Mouse (Mus musculus) lung, postnatal 25 days (tissue): Measurements from ENCODE around the gene A830031A19Rik.

Experiments used
- DNase-seq: peaks from one replicate; pipeline ENCODE4 v3.0.0; 2022; ENCODE audit warnings: low spot score

Gene A830031A19Rik

GRCm38 (mm10) chr11:24074634-24075104 lies at the start of gene A830031A19Rik:
A830031A19Rik (minus strand) TSS chr11:24075054.
- no peak for DNase-seq

GRCm38 (mm10) chr11:24123991-24124390 lies 49.1 kb upstream of the A830031A19Rik start:
- DNase-seq: no peak

- DNase-seq: no peak
Measured at GRCm38 (mm10) chr11:24122899-24123298, 48.0 kb upstream of the A830031A19Rik start.

GRCm38 (mm10) chr11:24121136-24121535 lies 46.3 kb upstream of the A830031A19Rik start:
- DNase-seq: no peak

- DNase-seq: no peak
Measured at GRCm38 (mm10) chr11:24116582-24117318, 41.9 kb upstream of the A830031A19Rik start.

GRCm38 (mm10) chr11:24116041-24116440 lies 41.2 kb upstream of the A830031A19Rik start:
- DNase-seq: no peak

- DNase-seq: no peak
Measured at GRCm38 (mm10) chr11:24115017-24115752, 40.3 kb upstream of the A830031A19Rik start.

GRCm38 (mm10) chr11:24111720-24112119 lies 36.9 kb upstream of the A830031A19Rik start:
- no peak for DNase-seq

GRCm38 (mm10) chr11:24110113-24110512 lies 35.3 kb upstream of the A830031A19Rik start:
- no peak for DNase-seq

GRCm38 (mm10) chr11:24109388-24109787 lies 34.5 kb upstream of the A830031A19Rik start:
- no peak for DNase-seq

GRCm38 (mm10) chr11:24108974-24109373 lies 34.1 kb upstream of the A830031A19Rik start:
- no peak for DNase-seq

GRCm38 (mm10) chr11:24107414-24107813 lies 32.6 kb upstream of the A830031A19Rik start:
- DNase-seq: no peak

- no peak for DNase-seq
Measured at GRCm38 (mm10) chr11:24103128-24103742, 28.4 kb upstream of the A830031A19Rik start.

GRCm38 (mm10) chr11:24102372-24102771 lies 27.5 kb upstream of the A830031A19Rik start:
- no peak for DNase-seq

GRCm38 (mm10) chr11:24101625-24102024 lies 26.8 kb upstream of the A830031A19Rik start:
- DNase-seq: no peak

- no peak for DNase-seq
Measured at GRCm38 (mm10) chr11:24100449-24101070, 25.7 kb upstream of the A830031A19Rik start.

- no peak for DNase-seq
Measured at GRCm38 (mm10) chr11:24099886-24100293, 25.0 kb upstream of the A830031A19Rik start.

GRCm38 (mm10) chr11:24099215-24099614 lies 24.4 kb upstream of the A830031A19Rik start:
- DNase-seq: no peak

- no peak for DNase-seq
Measured at GRCm38 (mm10) chr11:24098662-24099061, 23.8 kb upstream of the A830031A19Rik start.

- no peak for DNase-seq
Measured at GRCm38 (mm10) chr11:24098069-24098468, 23.2 kb upstream of the A830031A19Rik start.

GRCm38 (mm10) chr11:24097026-24097425 lies 22.2 kb upstream of the A830031A19Rik start:
- no peak for DNase-seq

GRCm38 (mm10) chr11:24096483-24096882 lies 21.6 kb upstream of the A830031A19Rik start:
- no peak for DNase-seq
